Mouse (Mus musculus) liver, postnatal 0 days (tissue): ENCODE measurements around the gene Tnpo1.

ENCODE experiments used
- CTCF ChIP-seq: sonication (generic); IDR thresholded peaks from 2 replicates; pipeline ENCODE4 v1.5.1; 2016; ENCODE audit warnings: antibody characterized with exemption, low read depth
- EP300 ChIP-seq: IDR thresholded peaks from 2 replicates; pipeline ENCODE4 v1.6.1; 2016; ENCODE audit warnings: antibody characterized with exemption, low read depth, mild to moderate bottlenecking

DNA sequence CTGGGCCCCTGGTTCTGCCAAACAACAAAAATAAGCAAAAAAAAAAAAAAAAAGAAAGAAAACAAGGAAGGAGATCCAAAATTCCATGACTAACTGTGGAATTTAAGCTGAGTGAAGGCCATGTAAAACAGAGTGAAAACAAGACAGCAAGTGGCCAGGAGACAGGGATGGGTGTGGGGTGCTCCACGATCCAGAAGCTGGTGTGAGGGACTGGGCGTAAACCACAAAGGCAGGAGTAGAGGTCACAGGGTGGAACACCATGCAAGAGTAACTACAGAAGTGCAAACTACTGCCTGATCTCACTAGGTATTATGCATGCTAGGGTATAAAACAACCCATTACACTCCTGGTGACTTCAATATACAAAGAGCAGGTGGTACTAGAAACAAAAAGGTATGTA, 8.3 kb downstream of the Tnpo1 start:
- TF ChIP-seq EP300, result no peak
- TF ChIP-seq CTCF, result no peak
